Mouse (Mus musculus) thymus, adult 2 months (tissue): ENCODE measurements at regions not wholly inside any gene's neighbourhood (a gene's known extent, or its start where the extent isn't known, plus 50 kb on each side); places are given as distances from the start of the nearest gene placed in this dataset.

Experiments
- CTCF ChIP-seq: fragments of 200-500 bp; IDR thresholded peaks from 2 replicates; pipeline ENCODE4 v1.5.1; 2012; ENCODE audit warnings: mild to moderate bottlenecking, control low read depth, low read length, moderate library complexity, borderline replicate concordance; ENCODE audit not compliant: control insufficient read depth, poor library complexity, insufficient read depth; ENCODE audit errors: extremely low read depth
- POLR2A ChIP-seq: fragments of 200-500 bp; IDR thresholded peaks from 2 replicates; pipeline ENCODE4 v1.6.1; 2012; ENCODE audit warnings: mild to moderate bottlenecking, low read length, control low read depth, moderate library complexity; ENCODE audit not compliant: control insufficient read depth, poor library complexity, insufficient read depth; ENCODE audit errors: extremely low read depth

- TF ChIP-seq CTCF (no peak), POLR2A (no peak)
Measured at GRCm38 (mm10) chr17:83907538-83907937, 59.8 kb upstream of the Haao start.
